Mouse (Mus musculus): ENCODE data around the gene Zfp408. TPM values are rescaled to one million over a fixed set of nuclear protein-coding genes. Genes with fewer than 3 reads are reported as not detected.

Gene Zfp408
- polyA plus RNA-seq, 1 experiment: 15.6 TPM

- WGBS: 87% methylated on average over 5 of the region's 5 CpGs
- no peak overlapping the region for H3K4me3 ChIP-seq (replicated peaks; ENCODE audit: insufficient read depth, low read depth, low read length)
- no peak for DNase-seq
- H3K4me1 ChIP-seq (ENCODE audit: control insufficient read depth, insufficient read depth, low read length): peaks cover 21% of the 10 kb centered on the region
- no peak for TF ChIP-seq POLR2A (IDR thresholded peaks at IDR 0.05; ENCODE audit: borderline replicate concordance, insufficient read depth, low read length)
- no peaks in the 10 kb centered on the region for H3K27me3 ChIP-seq (ENCODE audit: control insufficient read depth, insufficient read depth, low read length)
- H3K27ac ChIP-seq (ENCODE audit: insufficient read depth, low read length): no peak overlapping the region
These were observed 12.8 kb downstream of the Zfp408 start for GRCm38 (mm10) chr2:91636727-91637338.

GRCm38 (mm10) chr2:91636229-91636628 is 13.4 kb downstream of the Zfp408 start, which contains the start of gene F2:
Gene F2 (minus strand): TSS chr2:91636414.
- peaks cover 21% of the 10 kb centered on the region for H3K4me1 ChIP-seq (ENCODE audit: control insufficient read depth, insufficient read depth, low read length)
- WGBS: 88% methylated on average over 8 of the region's 8 CpGs
- H3K27me3 ChIP-seq (ENCODE audit: control insufficient read depth, insufficient read depth, low read length): no peaks in the 10 kb centered on the region
- no peak for DNase-seq
- H3K4me3 ChIP-seq (replicated peaks; ENCODE audit: insufficient read depth, low read depth, low read length): no peak within 1 kb of the TSS
- peak within 1 kb of the TSS; percentile 29 for H3K27ac ChIP-seq (ENCODE audit: insufficient read depth, low read length)
- TF ChIP-seq POLR2A (IDR thresholded peaks at IDR 0.05; ENCODE audit: borderline replicate concordance, insufficient read depth, low read length) (no peak), CTCF (IDR thresholded peaks at IDR 0.05; ENCODE audit: borderline replicate concordance, insufficient read depth, low read depth, low read length) (no peak)

GRCm38 (mm10) chr2:91635486-91635885 is 14.1 kb downstream of the Zfp408 start:
- H3K4me3 ChIP-seq (replicated peaks; ENCODE audit: insufficient read depth, low read depth, low read length): no peak overlapping the region
- H3K4me1 ChIP-seq (ENCODE audit: control insufficient read depth, insufficient read depth, low read length): peaks cover 21% of the 10 kb centered on the region
- no peaks in the 10 kb centered on the region for H3K27me3 ChIP-seq (ENCODE audit: control insufficient read depth, insufficient read depth, low read length)
- H3K27ac ChIP-seq (ENCODE audit: insufficient read depth, low read length): peak overlapping the region; percentile 29
- WGBS: 79% methylated on average over 11 of the region's 11 CpGs
- no peak for DNase-seq
- TF ChIP-seq POLR2A (IDR thresholded peaks at IDR 0.05; ENCODE audit: borderline replicate concordance, insufficient read depth, low read length) (no peak), CTCF (IDR thresholded peaks at IDR 0.05; ENCODE audit: borderline replicate concordance, insufficient read depth, low read depth, low read length) (no peak)

GRCm38 (mm10) chr2:91634841-91635240 is 14.8 kb downstream of the Zfp408 start:
- Histone ChIP-seq H3K27me3 (ENCODE audit: control insufficient read depth, insufficient read depth, low read length) (no peaks in the 10 kb centered on the region), H3K27ac (ENCODE audit: insufficient read depth, low read length) (peak overlapping the region; percentile 29), H3K4me1 (ENCODE audit: control insufficient read depth, insufficient read depth, low read length) (peaks cover 21% of the 10 kb centered on the region), H3K4me3 (replicated peaks; ENCODE audit: insufficient read depth, low read depth, low read length) (no peak overlapping the region)
- no peak for TF ChIP-seq POLR2A (IDR thresholded peaks at IDR 0.05; ENCODE audit: borderline replicate concordance, insufficient read depth, low read length)
- TF ChIP-seq CTCF (IDR thresholded peaks at IDR 0.05; ENCODE audit: borderline replicate concordance, insufficient read depth, low read depth, low read length): no peak
- WGBS: 23% methylated on average over 9 of the region's 9 CpGs
- DNase-seq: peak; percentile 41 to 60

GRCm38 (mm10) chr2:91633334-91633977 is 16.1 kb downstream of the Zfp408 start:
- TF ChIP-seq POLR2A (IDR thresholded peaks at IDR 0.05; ENCODE audit: borderline replicate concordance, insufficient read depth, low read length) (no peak), CTCF (IDR thresholded peaks at IDR 0.05; ENCODE audit: borderline replicate concordance, insufficient read depth, low read depth, low read length) (no peak)
- Histone ChIP-seq H3K4me1 (ENCODE audit: control insufficient read depth, insufficient read depth, low read length) (peaks cover 21% of the 10 kb centered on the region), H3K4me3 (replicated peaks; ENCODE audit: insufficient read depth, low read depth, low read length) (no peak overlapping the region), H3K27me3 (ENCODE audit: control insufficient read depth, insufficient read depth, low read length) (no peaks in the 10 kb centered on the region), H3K27ac (ENCODE audit: insufficient read depth, low read length) (no peak overlapping the region)
- no peak for DNase-seq
- WGBS: 81% methylated on average over 12 of the region's 12 CpGs

- no peaks in the 10 kb centered on the region for H3K27me3 ChIP-seq (ENCODE audit: control insufficient read depth, insufficient read depth, low read length)
- no peak for DNase-seq
- no peak overlapping the region for H3K27ac ChIP-seq (ENCODE audit: insufficient read depth, low read length)
- H3K4me3 ChIP-seq (replicated peaks; ENCODE audit: insufficient read depth, low read depth, low read length): no peak overlapping the region
- peaks cover 21% of the 10 kb centered on the region for H3K4me1 ChIP-seq (ENCODE audit: control insufficient read depth, insufficient read depth, low read length)
- TF ChIP-seq CTCF (IDR thresholded peaks at IDR 0.05; ENCODE audit: borderline replicate concordance, insufficient read depth, low read depth, low read length): no peak
- TF ChIP-seq POLR2A (IDR thresholded peaks at IDR 0.05; ENCODE audit: borderline replicate concordance, insufficient read depth, low read length): no peak
- WGBS: 78% methylated on average over 5 of the region's 5 CpGs
These were observed 17.3 kb downstream of the Zfp408 start for GRCm38 (mm10) chr2:91632316-91632715.

- H3K27me3 ChIP-seq (ENCODE audit: control insufficient read depth, insufficient read depth, low read length): no peaks in the 10 kb centered on the region
- H3K4me1 ChIP-seq (ENCODE audit: control insufficient read depth, insufficient read depth, low read length): peaks cover 21% of the 10 kb centered on the region
- H3K27ac ChIP-seq (ENCODE audit: insufficient read depth, low read length): no peak overlapping the region
- no peak for TF ChIP-seq CTCF (IDR thresholded peaks at IDR 0.05; ENCODE audit: borderline replicate concordance, insufficient read depth, low read depth, low read length)
- no peak for TF ChIP-seq POLR2A (IDR thresholded peaks at IDR 0.05; ENCODE audit: borderline replicate concordance, insufficient read depth, low read length)
- whole genome bisulfite sequencing: 87% methylated on average over 5 of the region's 5 CpGs
- no peak for DNase-seq
- no peak overlapping the region for H3K4me3 ChIP-seq (replicated peaks; ENCODE audit: insufficient read depth, low read depth, low read length)
These were observed 17.8 kb downstream of the Zfp408 start for GRCm38 (mm10) chr2:91631826-91632225.

- 89% methylated on average over 12 of the region's 12 CpGs for WGBS
These were observed 19.2 kb downstream of the Zfp408 start for GRCm38 (mm10) chr2:91630384-91630783.

More at GRCm38 (mm10) chr2:91630384-91630783, 19.2 kb downstream of the Zfp408 start:
- no peak overlapping the region for H3K4me3 ChIP-seq (replicated peaks; ENCODE audit: insufficient read depth, low read depth, low read length)
- peaks cover 12% of the 10 kb centered on the region for H3K4me1 ChIP-seq (ENCODE audit: control insufficient read depth, insufficient read depth, low read length)
- H3K27me3 ChIP-seq (ENCODE audit: control insufficient read depth, insufficient read depth, low read length): no peaks in the 10 kb centered on the region
- TF ChIP-seq POLR2A (IDR thresholded peaks at IDR 0.05; ENCODE audit: borderline replicate concordance, insufficient read depth, low read length) (no peak), CTCF (IDR thresholded peaks at IDR 0.05; ENCODE audit: borderline replicate concordance, insufficient read depth, low read depth, low read length) (no peak)
- H3K27ac ChIP-seq (ENCODE audit: insufficient read depth, low read length): no peak overlapping the region
- no peak for DNase-seq
